Mouse (Mus musculus) common myeloid progenitor, adult 5-6 weeks (primary cell): ENCODE measurements around the gene Ptms. TPM values are rescaled to one million over a fixed set of nuclear protein-coding genes. Genes with fewer than 3 reads are reported as not detected.
"Not testable (repeated sequence)": the region's sequence is repeated elsewhere in the genome, so short reads cannot be mapped to it uniquely, and the experiment has no call there.

Source experiments
- ATAC-seq: replicated peaks from 2 replicates; pipeline ENCODE4 v1.8.0; 2016; ENCODE audit warnings: low read depth, mild to moderate bottlenecking, moderate TSS enrichment, inconsistent platforms; ENCODE audit not compliant: poor library complexity, severe bottlenecking
- total RNA-seq: library from RNA; stranded (forward); fragments of 200-1000, 187-1606 nt; gene quantifications from 2 replicates; pipeline ENCODE4 v1.2.3, GENCODE M21; 2017

Gene Ptms
- total RNA-seq, 1 experiment from 2014 or later, result 71.3 TPM

DNA sequence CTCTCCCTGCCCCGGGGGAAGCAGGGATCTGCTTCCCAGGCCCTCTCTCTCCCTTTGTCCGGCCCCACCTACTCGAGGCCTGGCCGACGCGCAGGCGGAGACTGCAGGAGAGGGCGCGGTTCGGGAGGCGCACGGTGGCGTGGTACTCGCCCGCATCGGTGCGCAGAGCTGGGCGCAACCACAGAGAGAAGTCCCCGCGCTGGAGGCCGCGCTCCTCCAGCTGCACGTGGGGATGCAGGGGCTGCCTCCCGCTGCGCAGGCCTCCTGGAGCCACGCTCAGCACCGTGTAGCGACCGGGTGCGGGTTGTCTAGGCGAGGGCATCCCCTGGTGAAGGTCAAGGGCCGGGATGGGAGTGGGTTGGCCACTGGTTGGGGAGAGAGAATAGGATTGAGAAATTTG is 9.9 kb downstream of the Ptms start:
- ATAC-seq, result no peak

GRCm38 (mm10) chr6:124907767-124908166 is 12.1 kb downstream of the Ptms start:
- no peak for ATAC-seq

DNA sequence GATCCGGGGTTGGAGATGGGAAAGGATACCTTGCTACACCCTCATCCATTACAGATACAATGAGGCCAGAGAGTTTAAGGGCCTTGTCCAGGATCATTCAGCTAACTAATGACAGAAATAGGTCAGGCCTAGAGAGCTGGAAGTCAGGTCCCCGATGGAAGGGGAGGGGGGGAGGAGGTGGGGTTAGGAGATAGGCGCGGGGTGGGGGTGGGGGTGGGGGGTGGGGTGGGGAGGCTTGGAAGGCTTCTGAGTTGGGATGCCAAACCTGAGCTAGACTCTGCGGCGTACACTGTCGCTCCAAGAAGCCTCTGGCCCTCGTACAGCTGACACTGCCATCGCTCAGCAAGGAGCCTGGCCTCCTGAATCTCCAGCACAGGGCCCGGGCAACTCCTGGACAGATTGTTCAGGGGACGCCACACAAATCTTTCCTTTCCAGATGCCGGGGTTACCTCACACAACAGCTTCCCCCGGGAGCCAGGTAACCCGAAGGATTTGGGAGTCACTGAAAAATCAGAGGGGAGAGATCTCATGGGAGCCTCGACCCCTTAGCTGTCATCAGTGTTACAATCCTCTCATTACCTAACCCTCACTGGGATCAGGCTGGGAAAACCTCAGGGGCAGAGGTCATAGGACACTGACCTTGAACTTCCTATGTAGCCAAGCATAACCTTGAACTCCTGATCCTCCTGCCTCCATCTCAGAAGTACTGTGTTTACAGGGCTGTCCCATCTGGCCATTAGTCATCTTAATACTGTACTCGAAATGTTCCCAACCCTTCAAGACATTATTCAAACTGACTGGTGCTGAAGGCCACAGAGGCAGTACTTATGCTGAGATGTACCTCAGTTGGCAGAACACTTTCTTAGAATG is 14.7 kb downstream of the Ptms start:
- no peak for ATAC-seq

DNA sequence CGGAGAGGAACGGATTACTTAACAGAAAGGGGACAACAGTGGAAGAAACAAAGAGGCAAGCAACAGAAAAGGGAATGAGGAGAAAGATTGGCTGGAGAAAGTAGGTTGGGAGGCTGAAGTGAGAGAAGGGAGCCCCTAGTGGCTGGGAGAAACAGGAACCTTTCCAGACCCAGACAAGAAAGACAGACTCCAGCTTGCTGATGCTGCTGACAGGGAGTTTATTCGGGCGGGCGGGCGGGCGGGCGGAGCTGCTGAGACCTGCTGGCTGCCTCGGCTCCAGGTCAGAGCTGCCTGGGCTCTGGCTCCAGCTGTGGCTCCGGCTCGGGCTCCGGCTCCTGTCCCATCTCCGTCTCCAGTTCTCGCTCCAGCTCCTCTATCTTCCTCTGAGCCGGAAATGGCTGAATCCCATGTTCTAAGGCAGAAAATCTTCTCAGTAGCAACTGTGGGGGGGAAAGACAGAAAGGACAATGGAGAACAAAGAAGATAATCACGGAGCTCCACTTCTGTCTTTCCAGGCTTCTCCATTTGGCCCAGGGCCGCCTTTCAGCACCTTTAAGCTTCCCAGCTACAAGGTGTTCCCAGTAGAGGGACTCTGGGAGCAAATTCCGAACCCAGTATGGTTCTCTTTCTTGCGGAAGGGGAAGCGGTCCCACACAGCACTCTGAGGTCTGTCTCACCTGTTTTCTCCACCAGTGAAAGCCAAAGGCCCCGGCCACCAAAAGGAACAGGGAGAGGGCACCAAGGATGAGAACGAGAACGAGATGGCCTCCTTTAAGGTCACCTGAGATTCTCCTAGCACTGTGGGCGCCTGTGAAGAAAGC is 15.5 kb downstream of the Ptms start:
- peak; percentile 65 for ATAC-seq

DNA sequence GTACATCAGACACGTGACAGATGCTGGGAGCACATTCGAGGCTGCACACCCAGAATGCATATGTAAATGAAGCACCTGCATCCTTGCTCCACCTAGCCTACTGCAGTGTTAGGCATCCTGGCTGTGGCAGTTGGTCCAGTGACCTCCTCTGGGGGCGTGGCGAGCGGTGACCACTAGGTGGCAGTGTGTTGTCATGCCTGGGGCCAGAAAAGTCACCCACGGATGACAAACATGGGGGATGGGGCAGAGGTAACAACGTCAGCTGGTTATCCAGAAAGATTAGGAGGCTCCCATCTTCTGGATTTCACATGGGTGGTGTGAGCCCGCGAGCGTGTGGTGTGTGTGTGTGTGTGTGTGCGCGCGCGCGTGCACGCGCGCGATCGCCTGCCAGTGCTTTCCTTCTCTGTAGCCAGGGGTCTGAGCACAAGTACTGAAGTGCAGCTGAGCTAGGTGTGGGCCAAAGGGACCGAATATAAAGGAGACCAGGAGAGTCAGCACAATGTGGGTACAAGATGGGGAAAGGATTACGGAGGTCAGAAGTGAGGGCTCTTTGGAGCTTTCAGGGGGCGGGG is 16.2 kb downstream of the Ptms start:
- ATAC-seq, result peak; percentile 83

DNA sequence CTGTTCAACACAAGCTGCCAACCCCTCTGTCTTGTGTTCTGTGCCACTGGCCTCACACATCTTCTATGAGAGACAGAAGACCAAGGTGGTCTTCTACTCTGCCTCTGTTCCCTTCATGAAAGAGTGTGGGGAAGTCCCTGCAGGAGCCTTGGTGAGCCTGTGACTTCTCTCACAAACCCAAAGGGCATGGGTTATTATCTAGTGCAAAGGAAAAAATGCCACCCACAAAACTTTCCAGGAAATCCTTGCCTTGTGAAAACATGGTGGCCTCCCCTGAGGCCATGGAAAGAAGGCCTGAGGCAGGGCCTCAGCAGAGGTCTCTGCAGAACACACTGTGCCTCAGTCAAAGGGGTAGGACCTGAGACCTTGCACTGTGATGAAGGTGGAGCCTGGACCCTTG is 18.1 kb downstream of the Ptms start:
- no peak for ATAC-seq

DNA sequence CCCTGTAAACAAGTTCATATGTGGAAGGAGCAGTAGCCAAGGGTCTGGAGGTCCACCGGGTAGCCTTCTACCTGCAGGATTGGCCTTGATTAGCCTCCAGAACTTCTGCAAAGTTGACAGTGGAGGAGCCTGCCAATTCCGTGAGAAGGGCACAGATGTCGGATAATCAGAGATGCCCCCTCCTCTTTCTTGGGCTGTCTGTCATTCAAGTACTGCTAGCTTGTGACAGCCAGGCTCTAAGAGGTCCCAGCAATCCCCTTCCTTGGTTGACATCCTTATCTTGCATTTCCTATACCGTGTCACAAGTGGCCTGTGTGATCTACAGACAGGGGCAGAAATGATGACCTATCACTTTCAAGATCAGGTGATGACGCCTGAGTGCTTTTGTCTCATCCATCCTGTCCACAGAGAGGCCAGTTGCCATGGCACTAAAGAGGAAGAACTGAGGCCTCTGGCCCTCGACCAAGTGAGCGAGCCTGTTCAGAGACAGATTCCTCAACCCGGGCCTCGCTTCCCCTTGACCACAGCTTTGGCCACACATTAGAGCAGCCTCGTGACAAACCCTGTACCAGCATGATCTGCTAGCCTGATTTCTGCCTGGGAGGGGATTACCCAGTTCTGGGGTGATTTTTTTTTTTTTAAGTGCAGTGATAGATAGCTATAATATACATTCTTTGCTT is 19.0 kb downstream of the Ptms start:
- ATAC-seq, result peak; percentile 60

- no peak for ATAC-seq
Observed at GRCm38 (mm10) chr6:124900056-124900800, 19.7 kb downstream of the Ptms start.

DNA sequence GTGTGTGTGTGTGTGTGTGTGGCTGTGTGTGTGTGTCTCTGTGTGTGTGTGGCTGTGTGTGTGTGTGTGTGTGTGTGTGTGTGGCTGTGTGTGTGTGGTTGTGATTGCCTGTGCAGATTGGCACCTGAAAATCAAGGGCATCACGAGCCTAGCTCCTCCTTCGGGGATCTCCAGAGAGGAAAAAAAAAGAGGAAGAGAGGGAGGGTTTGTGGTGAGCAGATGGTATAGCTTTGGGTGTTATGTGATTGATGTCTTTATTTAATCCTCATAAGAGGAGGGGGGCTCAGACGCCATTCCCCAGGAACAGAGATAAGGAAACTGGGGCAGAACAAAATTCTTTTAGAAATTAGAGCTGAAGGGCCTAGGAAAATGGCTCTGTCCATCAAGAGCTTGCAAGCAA is 21.5 kb downstream of the Ptms start:
- ATAC-seq, result peak; percentile 57

GRCm38 (mm10) chr6:124894113-124894512 is 25.8 kb downstream of the Ptms start:
- ATAC-seq, result not testable (repeated sequence)

DNA sequence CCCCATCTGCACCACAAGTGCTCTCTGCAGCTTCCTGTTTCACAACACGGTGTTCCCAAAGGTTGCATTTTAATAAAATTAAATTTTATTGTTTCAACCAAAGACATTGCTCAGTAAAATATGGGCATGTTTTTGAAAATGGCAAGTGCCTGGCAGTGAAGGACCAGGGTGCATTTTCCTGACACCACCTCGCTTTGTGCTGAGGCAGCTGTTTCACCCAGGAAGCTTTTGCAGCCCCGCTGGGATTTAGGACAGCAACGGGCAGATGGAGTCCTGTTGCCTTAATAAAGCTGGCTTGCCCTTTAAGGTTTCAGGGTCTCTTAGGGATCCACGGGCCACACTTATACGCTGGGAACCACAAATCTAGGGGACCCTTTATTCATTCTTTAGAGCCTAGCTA is 28.9 kb downstream of the Ptms start:
- 0 out of 2 replicates have a peak, but pooled peaks have one; percentile 15 for ATAC-seq

- no peak for ATAC-seq
Observed at GRCm38 (mm10) chr6:124888555-124889125, 31.3 kb downstream of the Ptms start.

DNA sequence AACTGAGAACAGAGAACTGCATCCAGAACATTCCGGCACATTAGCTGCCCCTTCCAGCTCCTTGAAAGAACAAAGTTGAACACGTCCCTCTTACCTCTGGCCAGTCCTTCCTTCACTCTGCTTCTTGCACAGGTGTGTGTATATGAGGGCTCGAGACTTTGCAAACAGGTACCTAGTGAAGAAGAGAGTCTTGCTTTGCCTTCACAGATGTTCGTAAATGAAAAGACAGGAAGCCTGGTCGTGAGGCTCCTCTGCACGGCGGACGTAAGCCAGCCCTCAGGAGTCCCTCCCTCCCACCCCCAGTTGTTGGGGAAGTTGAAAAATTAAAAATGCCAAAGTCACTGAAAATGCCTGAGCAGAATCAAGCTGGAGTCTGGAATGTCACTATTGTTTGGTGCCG is 31.9 kb downstream of the Ptms start, which contains the start of gene Cd4:
TSS of gene Cd4 (minus strand) at position 236 of the 400 bp plus-strand sequence.
- no peak for ATAC-seq

DNA sequence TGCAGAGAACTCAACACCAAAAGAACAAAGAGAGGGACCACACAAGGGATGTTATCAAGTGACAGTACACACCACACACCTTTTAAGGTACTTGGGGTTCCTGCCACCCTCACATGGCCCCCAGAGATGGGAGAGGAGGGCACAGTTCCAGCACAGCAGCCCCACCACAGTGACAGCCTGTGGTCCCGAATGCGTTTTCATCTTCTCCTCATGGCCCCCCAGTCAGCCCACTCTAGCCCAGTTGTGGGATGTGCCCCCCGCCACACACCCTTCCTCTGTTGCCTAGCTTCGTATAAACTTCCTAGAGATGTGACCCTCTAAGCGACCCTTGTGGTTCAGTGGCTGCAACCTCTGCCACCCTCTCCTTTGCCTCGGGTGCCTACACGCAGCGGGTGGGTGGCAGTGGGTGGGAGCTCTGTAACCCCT is 33.9 kb downstream of the Ptms start:
- ATAC-seq, result no peak

- no peak for ATAC-seq
Observed at GRCm38 (mm10) chr6:124884714-124885500, 35.0 kb downstream of the Ptms start.

GRCm38 (mm10) chr6:124883351-124883750 is 36.6 kb downstream of the Ptms start:
- no peak for ATAC-seq

DNA sequence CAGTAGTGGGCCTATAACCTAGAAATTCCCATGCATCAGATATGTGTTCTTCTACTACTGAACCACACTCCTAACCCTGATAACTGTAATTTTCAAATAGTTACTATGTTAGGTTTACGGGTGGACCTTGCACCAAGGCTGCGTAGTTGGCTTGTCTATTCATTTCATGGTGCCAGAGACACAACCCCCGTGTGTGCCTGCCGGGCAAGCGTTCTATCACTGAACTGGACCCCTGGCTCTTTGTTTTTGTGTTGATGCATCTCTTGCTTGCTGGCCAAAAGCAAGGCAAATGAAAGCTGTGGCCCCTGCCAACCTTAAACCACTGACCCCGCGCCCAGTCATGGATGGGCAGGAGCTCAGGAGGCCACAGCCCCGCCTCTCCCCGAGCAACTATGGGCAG is 38.1 kb downstream of the Ptms start:
- no peak for ATAC-seq

- ATAC-seq, result no peak
Observed at GRCm38 (mm10) chr6:124879390-124879789, 40.5 kb downstream of the Ptms start.
